Mouse (Mus musculus) induced T-regulatory cell, adult 2 months (primary cell): ENCODE results near the gene Zfp626.
"Not testable (repeated sequence)": the region's sequence is repeated elsewhere in the genome, so short reads cannot be mapped to it uniquely, and the experiment has no call there.

Experiments used
- DNase-seq: peaks from one replicate; pipeline ENCODE4 v3.0.0-alpha.2; 2012; ENCODE audit warnings: low read depth

The Zfp626 gene

GRCm38 (mm10) chr7:27806896-27807295, at the start of gene Zfp626:
Zfp626 (plus strand) TSS chr7:27807196.
- not testable (repeated sequence) for DNase-seq

GRCm38 (mm10) chr7:27765176-27765886, 41.7 kb upstream of the Zfp626 start:
- DNase-seq = peak; percentile 9

- no peak for DNase-seq
These were observed 17.7 kb upstream of the Zfp626 start for GRCm38 (mm10) chr7:27789306-27789705.

- DNase-seq = not testable (repeated sequence)
These were observed 13.1 kb upstream of the Zfp626 start for GRCm38 (mm10) chr7:27793865-27794264.

- no peak for DNase-seq
These were observed 12.4 kb upstream of the Zfp626 start for GRCm38 (mm10) chr7:27794566-27794965.

GRCm38 (mm10) chr7:27797906-27798811, 8.8 kb upstream of the Zfp626 start:
- DNase-seq = no peak

- peak; percentile 15 for DNase-seq
These were observed 5.9 kb upstream of the Zfp626 start for GRCm38 (mm10) chr7:27801137-27801536.

GRCm38 (mm10) chr7:27802986-27803385, 4.0 kb upstream of the Zfp626 start:
- no peak for DNase-seq

GRCm38 (mm10) chr7:27804297-27805030, 2.5 kb upstream of the Zfp626 start:
- peak; percentile 87 for DNase-seq

- DNase-seq = not testable (repeated sequence)
These were observed 309 bp downstream of the Zfp626 start for GRCm38 (mm10) chr7:27807305-27807704.

- DNase-seq = no peak
These were observed 11.6 kb downstream of the Zfp626 start for GRCm38 (mm10) chr7:27818526-27819110.

GRCm38 (mm10) chr7:27822611-27823010, 15.6 kb downstream of the Zfp626 start:
- DNase-seq = no peak

GRCm38 (mm10) chr7:27834131-27834530, 27.1 kb downstream of the Zfp626 start:
- no peak for DNase-seq

- DNase-seq = no peak
These were observed 30.9 kb downstream of the Zfp626 start for GRCm38 (mm10) chr7:27837896-27838295.

GRCm38 (mm10) chr7:27838323-27839249, 31.6 kb downstream of the Zfp626 start, which contains the start of gene Zfp59:
Zfp59 (plus strand) TSS chr7:27838607.
- peak; percentile 86 for DNase-seq

- no peak for DNase-seq
These were observed 32.6 kb downstream of the Zfp626 start for GRCm38 (mm10) chr7:27839596-27839995.

- DNase-seq = no peak
These were observed 33.1 kb downstream of the Zfp626 start for GRCm38 (mm10) chr7:27840104-27840503.

- DNase-seq = no peak
These were observed 50.2 kb downstream of the Zfp626 start, which contains the start of gene Zfp607a for GRCm38 (mm10) chr7:27857227-27857626. Zfp607a (plus strand) TSS chr7:27857527.

- DNase-seq = peak; percentile 5
These were observed 52.6 kb downstream of the Zfp626 start for GRCm38 (mm10) chr7:27859301-27860251.
